Mouse (Mus musculus) fibroblast of lung, adult 2 months (primary cell): ENCODE results near the gene Zdhhc8.
A peak's percentile ranks its signal among the peaks of the same experiment; 100 is the strongest.
"Not testable (repeated sequence)": the region's sequence is repeated elsewhere in the genome, so short reads cannot be mapped to it uniquely, and the experiment has no call there.

Experiments
- DNase-seq: peaks from one replicate; pipeline ENCODE4 v3.0.0-alpha.2; 2011; ENCODE audit warnings: low read depth

Zdhhc8 gene

GRCm38 (mm10) chr16:18197881-18198280, 37.1 kb downstream of the Zdhhc8 start:
- DNase-seq: no peak

DNA sequence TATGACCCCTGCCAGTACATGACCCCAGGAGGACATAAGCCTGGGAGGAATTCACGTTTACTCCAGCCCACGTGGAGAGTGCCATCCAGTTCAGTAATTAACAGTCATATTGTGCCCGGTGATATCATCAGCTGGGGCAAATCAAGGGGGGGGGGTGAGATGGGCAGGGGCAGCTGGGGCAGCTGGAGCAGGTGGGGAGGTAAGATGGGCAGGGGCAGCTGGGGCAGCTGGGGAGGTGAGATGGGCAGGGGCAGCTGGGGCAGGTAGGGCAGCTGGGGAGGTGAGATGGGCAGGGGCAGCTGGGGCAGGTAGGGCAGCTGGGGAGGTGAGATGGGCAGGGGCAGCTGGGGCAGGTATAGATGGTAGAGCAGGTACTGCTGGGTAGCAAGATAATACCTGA, 39.4 kb downstream of the Zdhhc8 start:
- DNase-seq: not testable (repeated sequence)

- peak; percentile 43 for DNase-seq
These were observed 39.9 kb downstream of the Zdhhc8 start for GRCm38 (mm10) chr16:18195068-18195467.

DNA sequence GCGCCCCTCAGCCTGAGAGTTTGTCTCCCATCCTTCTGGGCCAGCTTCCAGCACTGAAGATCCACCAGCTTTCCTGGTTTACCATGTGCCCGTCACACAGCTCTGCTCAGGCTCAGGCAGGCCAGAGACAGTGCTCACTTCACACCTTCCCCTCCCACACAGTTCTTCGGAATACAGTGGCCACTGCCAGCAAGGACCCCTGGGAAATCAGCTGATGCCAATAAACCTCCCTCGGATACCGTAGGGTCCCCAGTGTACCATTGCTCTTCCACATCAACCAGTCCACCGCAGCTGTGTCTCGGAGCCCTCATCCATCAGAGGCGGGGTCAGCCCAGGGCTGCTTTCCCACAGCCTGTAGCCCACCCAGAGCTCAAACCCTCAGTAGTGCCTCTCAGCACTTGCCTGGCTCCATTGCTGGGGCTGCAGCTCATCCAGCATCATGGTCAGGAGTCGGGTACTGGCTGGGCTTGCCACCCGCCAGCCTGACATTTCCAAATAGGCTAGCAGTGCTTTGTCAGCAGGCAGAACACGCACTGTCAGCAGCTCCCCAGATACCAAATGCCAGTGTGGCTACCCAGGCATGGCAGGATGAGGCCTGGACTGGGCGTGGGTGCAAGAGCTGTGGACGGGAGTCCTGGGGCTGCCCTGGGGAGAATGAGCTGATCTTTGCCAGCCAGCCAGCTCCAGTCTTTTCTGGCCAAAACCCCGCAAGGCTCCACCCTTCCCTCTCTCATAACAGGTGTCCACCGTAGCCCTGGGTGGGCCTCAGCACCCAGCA, 40.5 kb downstream of the Zdhhc8 start:
- DNase-seq: no peak

DNA sequence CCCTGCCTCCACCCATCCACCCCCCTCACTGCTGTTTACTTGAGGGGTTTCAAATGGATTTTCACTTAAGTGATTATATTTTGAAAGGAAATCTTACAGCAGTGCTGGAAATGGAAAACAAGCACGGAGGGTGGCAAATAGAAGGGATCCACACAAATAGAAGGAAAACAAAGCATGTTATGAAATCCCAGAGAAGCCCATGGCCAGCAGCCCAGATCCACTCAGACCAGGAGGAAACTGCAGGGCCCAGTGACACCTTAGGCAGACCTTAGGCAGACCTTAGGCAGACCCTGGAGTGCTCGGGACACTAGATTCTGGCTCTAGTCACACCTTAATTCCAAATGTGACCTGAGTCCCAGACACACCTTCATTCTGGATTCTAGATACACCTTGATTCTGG, 43.9 kb downstream of the Zdhhc8 start:
- DNase-seq: no peak

GRCm38 (mm10) chr16:18187221-18187620, 47.7 kb downstream of the Zdhhc8 start:
- no peak for DNase-seq

DNA sequence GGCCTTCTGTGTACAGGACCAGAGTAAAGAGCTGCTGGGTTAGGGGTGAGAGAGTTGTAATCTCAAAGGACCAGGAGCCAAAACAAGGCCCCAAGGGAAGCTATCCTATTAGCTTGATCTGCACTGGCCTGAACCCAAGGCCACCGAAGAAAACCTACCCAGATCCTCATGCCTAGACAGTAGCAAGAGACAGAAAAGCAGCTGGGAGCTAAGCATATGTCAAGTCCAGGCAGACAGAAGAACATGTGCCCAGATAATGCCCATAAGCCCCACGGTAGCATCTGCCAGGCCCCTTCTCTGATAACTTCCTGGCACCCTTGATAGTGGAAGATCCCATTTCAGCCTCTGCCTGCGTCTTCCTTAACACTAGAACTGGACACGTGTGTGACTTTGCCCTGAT, 48.1 kb downstream of the Zdhhc8 start:
- no peak for DNase-seq

DNA sequence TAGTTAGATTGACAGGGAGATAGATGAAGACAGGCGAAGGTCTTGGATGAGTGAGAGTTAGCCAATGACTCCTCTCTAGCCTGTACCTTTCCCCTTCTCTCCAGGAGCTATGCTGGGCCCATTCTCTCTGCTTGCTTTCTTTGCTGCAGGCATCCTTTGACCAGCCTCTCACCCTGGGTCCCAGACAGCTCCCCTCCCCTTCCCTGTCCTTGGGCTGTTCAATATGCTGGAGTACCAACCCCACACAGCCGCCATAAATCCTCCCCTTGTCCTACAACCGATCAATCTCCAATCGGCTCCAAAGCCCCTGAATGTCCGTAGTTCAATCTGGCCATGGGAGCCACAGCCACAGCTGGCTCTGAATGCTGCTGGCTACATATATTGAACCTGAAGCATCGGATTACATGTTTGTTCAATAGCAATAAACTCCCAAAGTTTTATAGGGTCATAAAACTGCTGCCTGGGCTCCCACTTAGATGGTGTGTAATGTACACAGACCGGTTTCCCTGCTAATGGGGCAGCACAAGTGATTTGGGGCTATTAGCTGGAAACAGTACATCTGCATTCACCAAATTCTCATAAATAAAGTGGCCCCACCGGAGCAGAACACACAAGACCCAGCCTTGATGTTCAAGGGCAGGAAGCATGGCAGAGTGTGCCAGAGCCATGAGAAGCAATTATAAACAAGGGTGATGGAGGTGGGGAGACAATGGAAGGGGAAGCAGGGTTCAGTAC, 49.1 kb downstream of the Zdhhc8 start:
- no peak for DNase-seq

DNA sequence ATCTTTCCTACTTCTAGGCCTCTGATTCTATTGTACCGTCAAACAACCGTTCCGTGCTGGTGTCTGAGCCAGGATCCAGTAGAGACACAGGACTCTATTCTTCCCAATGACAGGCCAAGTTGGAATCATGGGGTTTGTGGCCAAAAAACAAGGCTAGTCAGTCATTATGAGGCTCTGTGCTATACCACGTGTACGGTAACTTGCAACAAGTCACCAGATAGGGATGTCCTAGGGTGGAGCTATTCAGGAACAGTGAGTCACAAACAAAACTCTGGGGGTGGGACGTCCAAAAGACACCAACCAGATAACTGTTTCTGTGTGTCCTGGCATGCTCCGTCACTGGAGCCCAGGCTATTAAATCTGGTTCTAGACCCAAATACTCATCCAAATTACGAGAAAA, 52.2 kb downstream of the Zdhhc8 start:
- no peak for DNase-seq

DNA sequence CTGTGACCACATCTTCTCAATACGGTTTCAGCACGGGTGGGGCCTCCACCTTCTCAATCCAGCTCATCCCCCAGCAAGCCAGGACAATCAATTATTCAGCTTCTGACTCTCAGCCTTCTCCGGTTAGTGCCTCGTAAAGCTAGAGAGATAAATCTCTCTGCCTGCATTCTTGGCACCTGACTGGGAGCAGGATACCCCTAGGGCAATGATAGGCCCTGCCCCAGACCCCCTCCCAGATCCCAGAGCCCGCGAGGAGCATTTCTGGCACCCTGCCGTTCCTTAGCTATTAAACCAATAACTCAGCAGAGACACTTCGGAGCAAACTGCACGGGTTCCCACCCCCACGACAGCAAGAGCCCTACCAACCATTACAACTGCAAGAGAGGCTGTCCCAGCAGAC, 53.5 kb downstream of the Zdhhc8 start:
- no peak for DNase-seq

DNA sequence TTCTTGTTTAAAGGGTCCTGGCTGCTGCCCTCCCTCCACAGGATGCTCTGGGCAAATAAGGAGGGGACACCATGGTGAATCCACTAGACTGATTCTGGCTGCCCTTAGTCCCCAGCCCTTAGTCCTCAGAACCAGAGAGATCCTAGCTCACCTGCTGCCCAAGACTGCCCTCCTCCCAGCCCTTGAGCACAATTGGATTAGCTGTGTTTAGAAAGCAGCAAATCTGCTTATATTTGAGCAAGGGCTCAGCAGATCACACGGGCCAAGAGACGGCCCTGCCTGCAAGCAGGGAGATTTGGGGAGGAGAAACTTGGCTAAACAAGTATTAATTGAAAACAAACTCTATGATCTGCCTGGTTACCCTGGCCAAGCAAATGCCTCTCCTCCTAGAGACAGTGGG, 55.3 kb downstream of the Zdhhc8 start:
- DNase-seq: no peak

GRCm38 (mm10) chr16:18176758-18177157, 58.2 kb downstream of the Zdhhc8 start:
- no peak for DNase-seq

DNA sequence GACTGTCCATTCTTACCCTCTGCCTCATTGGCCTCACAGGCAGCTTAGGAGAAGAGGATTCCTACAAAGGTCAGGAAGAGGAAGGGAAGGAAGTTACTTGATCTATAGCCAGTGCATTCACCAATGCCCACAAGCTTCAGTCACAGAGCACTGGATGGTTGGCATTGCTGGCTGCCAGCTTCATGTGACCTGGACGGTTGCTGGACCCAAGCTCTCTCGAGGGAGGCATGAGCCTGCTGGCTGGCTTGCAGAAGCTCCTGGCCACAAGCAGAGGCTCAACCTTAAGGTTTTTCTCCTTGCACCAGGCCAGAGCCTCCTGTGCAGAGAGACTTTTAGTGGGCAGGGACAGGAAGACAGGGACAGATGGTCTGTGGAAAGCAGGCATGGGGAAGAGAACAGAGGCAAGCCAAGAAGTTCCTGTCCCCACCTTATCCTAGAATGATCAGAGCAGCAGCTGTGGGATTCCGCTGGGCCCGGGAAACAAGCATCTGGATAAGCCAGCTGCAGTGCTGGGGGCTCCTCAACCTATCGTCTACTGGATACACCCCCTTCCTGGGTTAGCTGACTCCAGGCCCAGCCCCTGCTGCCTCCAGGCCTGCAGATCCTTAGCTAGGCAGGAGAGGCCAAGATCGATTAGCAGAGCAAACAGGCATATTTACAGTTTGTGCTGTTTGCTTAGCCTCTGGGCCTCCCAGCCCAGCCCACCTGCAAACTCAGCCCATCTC, 59.0 kb downstream of the Zdhhc8 start:
- DNase-seq: no peak

GRCm38 (mm10) chr16:18173788-18174187, 61.1 kb downstream of the Zdhhc8 start:
- no peak for DNase-seq

DNA sequence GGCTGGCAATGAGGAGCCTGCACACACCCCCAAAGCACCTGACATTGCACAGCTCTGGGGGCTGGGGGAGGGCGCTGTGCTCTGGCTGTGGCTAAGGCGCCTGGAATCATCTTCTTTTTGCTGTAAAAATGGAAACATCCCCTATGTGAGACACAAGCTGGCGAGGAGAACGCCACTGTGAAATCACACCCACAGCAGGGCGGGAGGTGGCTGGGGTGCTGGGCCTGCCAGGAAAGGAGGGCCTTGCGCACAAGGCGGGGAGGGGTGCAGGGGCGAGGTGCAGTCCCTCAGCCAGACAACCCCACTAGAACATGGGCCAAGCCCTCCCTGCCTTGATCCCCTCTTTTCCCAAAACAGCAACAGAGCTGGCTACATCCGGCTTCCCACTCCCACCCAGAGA, 61.7 kb downstream of the Zdhhc8 start:
- no peak for DNase-seq

- DNase-seq: no peak
These were observed 62.6 kb downstream of the Zdhhc8 start for GRCm38 (mm10) chr16:18172266-18172855.
